Mouse (Mus musculus) heart, embryonic 14.5 days (tissue): ENCODE measurements at regions not wholly inside any gene's neighbourhood (a gene's known extent, or its start where the extent isn't known, plus 50 kb on each side); places are given as distances from the start of the nearest gene placed in this dataset.

Experiments used
- ATAC-seq: fragments of 200-750 bp; cut with Nextera tagmentation; 2 replicates; pipeline ENCODE4 v1.8.0; 2017; ENCODE audit warnings: low read depth, moderate TSS enrichment; ENCODE audit not compliant: insufficient number of reproducible peaks, insufficient read depth, low FRiP score
- H3K27ac ChIP-seq, 2 experiments: fragments of 200-500 bp in 1 of 2; fragments of 300-500 bp in 1 of 2; sonication (generic) in 1 of 2; replicated peaks in 1 of 2; 2 replicates each; pipeline ENCODE4 v1.5.1; 2012 to 2014; ENCODE audit warnings: low read depth in 2 of 2, low read length in 2 of 2, control low read depth in 1 of 2, mild to moderate bottlenecking in 1 of 2, mixed read lengths in 1 of 2; ENCODE audit not compliant: control insufficient read depth in 1 of 2, insufficient read depth in 1 of 2
- H3K27me3 ChIP-seq: fragments of 300-500 bp; sonication (generic); 2 replicates; pipeline ENCODE4 v1.6.1; 2014; ENCODE audit warnings: mild to moderate bottlenecking, low read length, control low read depth; ENCODE audit not compliant: control insufficient read depth, insufficient read depth
- H3K36me3 ChIP-seq: fragments of 300-500 bp; sonication (generic); 2 replicates; pipeline ENCODE4 v1.6.1; 2014; ENCODE audit warnings: mild to moderate bottlenecking, control low read depth, low read length, mixed read lengths; ENCODE audit not compliant: control insufficient read depth, insufficient read depth
- H3K4me1 ChIP-seq, 2 experiments: fragments of 200-500 bp in 1 of 2; fragments of 300-500 bp in 1 of 2; sonication (generic) in 1 of 2; 2 replicates each; pipeline ENCODE4 v1.6.1; 2012 to 2014; ENCODE audit warnings: low read length in 2 of 2, control low read depth in 1 of 2, mixed read lengths in 1 of 2; ENCODE audit not compliant: control insufficient read depth in 2 of 2, insufficient read depth in 2 of 2
- H3K4me2 ChIP-seq: fragments of 300-500 bp; sonication (generic); 2 replicates; pipeline ENCODE4 v1.6.1; 2014; ENCODE audit warnings: mild to moderate bottlenecking, low read length
- H3K4me3 ChIP-seq, 2 experiments: fragments of 200-500 bp in 1 of 2; fragments of 300-500 bp in 1 of 2; sonication (generic) in 1 of 2; 2 replicates each; pipeline ENCODE4 v1.5.1; 2012 to 2014; ENCODE audit warnings: low read length in 2 of 2, mild to moderate bottlenecking in 2 of 2, control low read depth in 1 of 2, low read depth in 1 of 2, moderate library complexity in 1 of 2; ENCODE audit not compliant: control insufficient read depth in 1 of 2, insufficient read depth in 1 of 2
- H3K9ac ChIP-seq: fragments of 300-500 bp; sonication (generic); 2 replicates; pipeline ENCODE4 v1.6.1; 2014; ENCODE audit warnings: mild to moderate bottlenecking, low read length
- H3K9me3 ChIP-seq: fragments of 300-500 bp; sonication (generic); 2 replicates; pipeline ENCODE4 v1.6.1; 2016; ENCODE audit warnings: low read length, control low read depth; ENCODE audit not compliant: control insufficient read depth
- WGBS: fragments of 180-500 bp; shearing (Covaris S2); extraction: QIAGEN DNeasy Blood & Tissue Kit; methylation state at CpG from one replicate; pipeline ENCODE4 v1.1.7; 2014; 5-methylcytosine and 5-hydroxymethylcytosine counted together

- ATAC-seq: no peak
- no peak overlapping the region for H3K9ac ChIP-seq
- no peak overlapping the region for H3K4me2 ChIP-seq
- H3K4me1 ChIP-seq: peaks cover 16 to 22% of the 10 kb centered on the region in 2 experiments
- H3K27ac ChIP-seq: no peak overlapping the region
- no peaks in the 10 kb centered on the region; the same call in none of the 2 replicates for H3K27me3 ChIP-seq
- H3K4me3 ChIP-seq: no peak overlapping the region
- 24% methylated on average over 3 of the region's 3 CpGs for WGBS
- H3K36me3 ChIP-seq: no peaks in the 10 kb centered on the region
- H3K9me3 ChIP-seq: no peaks in the 10 kb centered on the region
Observed at GRCm38 (mm10) chr15:68415401-68415925, 1914.8 kb upstream of the Lrrc6 start.

- Histone ChIP-seq H3K4me3 (no peak overlapping the region), H3K4me1 (peaks cover 16 to 22% of the 10 kb centered on the region in 2 experiments)
Observed at GRCm38 (mm10) chr15:68414047-68414446, 1913.3 kb upstream of the Lrrc6 start.

GRCm38 (mm10) chr15:68412697-68413096, 1912.0 kb upstream of the Lrrc6 start:
- Histone ChIP-seq H3K4me3 (no peak overlapping the region), H3K4me1 (peaks cover 18 to 22% of the 10 kb centered on the region in 2 experiments), H3K27me3 (no peaks in the 10 kb centered on the region; the same call in 1 of the 2 replicates), H3K27ac (peak overlapping the region; percentile 53 to 58; a peak in 3 of 4 replicates), H3K4me2 (no peak overlapping the region), H3K9me3 (no peaks in the 10 kb centered on the region), H3K36me3 (no peaks in the 10 kb centered on the region), H3K9ac (no peak overlapping the region)
- WGBS: 25% methylated on average over 2 of the region's 2 CpGs
- ATAC-seq: peak; percentile 74; the same call in 1 of the 2 replicates

More at GRCm38 (mm10) chr15:68414047-68414446, 1913.3 kb upstream of the Lrrc6 start:
- no peak for ATAC-seq
- Histone ChIP-seq H3K9me3 (no peaks in the 10 kb centered on the region), H3K9ac (no peak overlapping the region), H3K4me2 (no peak overlapping the region), H3K27me3 (no peaks in the 10 kb centered on the region; the same call in 1 of the 2 replicates), H3K36me3 (no peaks in the 10 kb centered on the region), H3K27ac (no peak overlapping the region)
- 36% methylated on average over 4 of the region's 4 CpGs for WGBS

GRCm38 (mm10) chr15:68412156-68412555, 1911.4 kb upstream of the Lrrc6 start:
- WGBS: 50% methylated on average over 3 of the region's 3 CpGs
- Histone ChIP-seq H3K4me1 (peaks cover 18 to 22% of the 10 kb centered on the region in 2 experiments), H3K27me3 (no peaks in the 10 kb centered on the region; the same call in 1 of the 2 replicates), H3K27ac (peak overlapping the region in 1 of 2 experiments; percentile 29; a peak in 2 of 4 replicates), H3K4me3 (no peak overlapping the region), H3K4me2 (no peak overlapping the region), H3K9ac (no peak overlapping the region), H3K36me3 (no peaks in the 10 kb centered on the region), H3K9me3 (no peaks in the 10 kb centered on the region)
- ATAC-seq: no peak

GRCm38 (mm10) chr15:68403554-68404070, 1902.9 kb upstream of the Lrrc6 start:
- no peak overlapping the region for H3K4me3 ChIP-seq
- no peaks in the 10 kb centered on the region for H3K36me3 ChIP-seq
- no peak overlapping the region for H3K27ac ChIP-seq
- H3K27me3 ChIP-seq: no peaks in the 10 kb centered on the region
- ATAC-seq: no peak
- H3K4me2 ChIP-seq: no peak overlapping the region
- no peak overlapping the region for H3K9ac ChIP-seq
- peaks cover 2 to 11% of the 10 kb centered on the region in 2 experiments; a peak in 1 of 4 replicates for H3K4me1 ChIP-seq
- H3K9me3 ChIP-seq: no peaks in the 10 kb centered on the region
- 89% methylated on average over 3 of the region's 3 CpGs for WGBS

- 31% methylated on average over 1 of the region's 1 CpGs for WGBS
- H3K9ac ChIP-seq: no peak overlapping the region
- H3K4me1 ChIP-seq: peaks cover 2 to 11% of the 10 kb centered on the region in 2 experiments; a peak in 1 of 4 replicates
- no peak overlapping the region for H3K4me3 ChIP-seq
- no peak overlapping the region for H3K4me2 ChIP-seq
- no peaks in the 10 kb centered on the region for H3K27me3 ChIP-seq
- no peaks in the 10 kb centered on the region for H3K9me3 ChIP-seq
- ATAC-seq: no peak
- H3K27ac ChIP-seq: peak overlapping the region in 1 of 2 experiments; percentile 49; a peak in 1 of 4 replicates
- no peaks in the 10 kb centered on the region for H3K36me3 ChIP-seq
Observed at GRCm38 (mm10) chr15:68401726-68402125, 1901.0 kb upstream of the Lrrc6 start.

- 38% methylated on average over 4 of the region's 4 CpGs for WGBS
- peaks cover 2 to 11% of the 10 kb centered on the region in 2 experiments; a peak in 1 of 4 replicates for H3K4me1 ChIP-seq
- H3K36me3 ChIP-seq: no peaks in the 10 kb centered on the region
- no peaks in the 10 kb centered on the region for H3K9me3 ChIP-seq
- no peak overlapping the region for H3K4me2 ChIP-seq
- H3K4me3 ChIP-seq: no peak overlapping the region
- H3K9ac ChIP-seq: no peak overlapping the region
- no peak for ATAC-seq
- H3K27ac ChIP-seq: peak overlapping the region; percentile 20 to 49; a peak in 3 of 4 replicates
- no peaks in the 10 kb centered on the region for H3K27me3 ChIP-seq
Observed at GRCm38 (mm10) chr15:68401006-68401405, 1900.3 kb upstream of the Lrrc6 start.
